In the genomic region with DNA sequence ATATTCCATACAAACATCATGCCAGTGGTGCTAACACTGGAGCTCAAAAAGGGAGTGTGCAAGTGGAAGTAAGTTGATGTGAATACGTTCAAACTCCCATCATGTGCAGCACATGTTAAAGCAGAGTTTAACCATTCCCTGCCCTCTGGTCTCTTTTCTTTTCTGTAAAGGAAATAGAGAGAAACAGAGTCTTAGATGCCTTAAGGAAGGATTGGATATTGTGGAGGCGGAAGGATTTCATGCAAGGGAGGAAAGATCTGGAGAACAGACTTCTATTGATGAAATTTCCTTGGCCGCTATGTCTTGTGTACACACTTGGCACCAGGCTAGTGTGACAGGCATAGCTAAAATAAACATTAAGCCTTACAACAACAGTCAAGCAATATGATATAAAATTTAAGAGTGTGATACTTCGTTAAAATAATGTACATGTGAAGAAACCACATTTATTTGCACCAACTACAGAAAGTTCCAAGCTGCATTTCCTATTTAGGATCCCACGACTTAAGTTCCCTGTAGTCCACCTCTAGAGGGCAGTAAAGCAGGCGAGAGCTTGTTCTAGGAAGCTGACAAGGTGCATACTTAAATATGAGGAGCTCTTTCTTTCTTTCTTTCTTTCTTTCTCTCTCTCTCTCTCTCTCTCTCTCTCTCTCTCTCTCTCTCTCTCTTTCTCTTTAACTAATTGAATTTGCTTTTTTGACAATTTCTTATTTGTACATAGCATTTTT, we compare ENCODE assay signal across 8 mouse cellular contexts.
DNase-seq lines count a peak whose midpoint lies in the region; ATAC-seq and TF ChIP-seq lines count a peak whose summit lies in the region.

No protein-coding gene starts in this region.

- H3K4me2 ChIP-seq in limb, embryonic 14.5 days (replicated peaks; ENCODE audit: low read depth, low read length, severe bottlenecking): no peak overlapping the region

- no peak overlapping the region for H3K27ac ChIP-seq in limb, embryonic 14.5 days (replicated peaks; ENCODE audit: low read depth, low read length)
- H3K27ac ChIP-seq in limb, embryonic 10.5 days: no peak overlapping the region

- H3K4me3 ChIP-seq in limb, embryonic 14.5 days (replicated peaks; ENCODE audit: low read length): no peak overlapping the region
- H3K4me3 ChIP-seq in limb, embryonic 10.5 days: no peak overlapping the region

- no peak for TF ChIP-seq POLR2A in limb, embryonic 14.5 days (IDR thresholded peaks at IDR 0.05; ENCODE audit: borderline replicate concordance, extremely low read depth, insufficient read depth, insufficient read length)
- TF ChIP-seq POLR2A in brain, embryonic 14.5 days (IDR thresholded peaks at IDR 0.05; ENCODE audit: borderline replicate concordance, extremely low read depth, insufficient read depth, insufficient read length, poor library complexity, severe bottlenecking): no peak

- peak; percentile 3 for DNase-seq in adrenal gland, postnatal 25 days
- no peak for DNase-seq in adrenal gland, adult 18-20 months (ENCODE audit: low spot score in 2 of 2)
- peak; percentile 58 for DNase-seq in limb, embryonic 14.5 days (ENCODE audit: low spot score)
- DNase-seq in limb, embryonic 10.5 days (ENCODE audit: low spot score): no peak
- DNase-seq in brain, embryonic 14.5 days (ENCODE audit: low read depth): peak; percentile 94
- peak; percentile 12 to 36 for DNase-seq in layer of hippocampus, postnatal 10 days (ENCODE audit: low spot score in 2 of 2)
- no peak for DNase-seq in thymus, postnatal 0 days (ENCODE audit: low spot score)
- no peak for DNase-seq in urinary bladder, postnatal 14 days (ENCODE audit: low spot score)

- H3K36me3 ChIP-seq in limb, embryonic 14.5 days (ENCODE audit: control insufficient read depth, insufficient read depth, low read length): no peaks in the 10 kb centered on the region
- no peaks in the 10 kb centered on the region for H3K36me3 ChIP-seq in limb, embryonic 10.5 days

- no peak overlapping the region for H3K9ac ChIP-seq in limb, embryonic 14.5 days (ENCODE audit: low read depth, low read length, severe bottlenecking)

- no peaks in the 10 kb centered on the region for H3K4me1 ChIP-seq in limb, embryonic 14.5 days (ENCODE audit: control insufficient read depth, insufficient read depth, low read length)
- H3K4me1 ChIP-seq in limb, embryonic 10.5 days: no peaks in the 10 kb centered on the region

- TF ChIP-seq CTCF in brain, embryonic 14.5 days (IDR thresholded peaks at IDR 0.05; ENCODE audit: borderline replicate concordance, extremely low read depth, insufficient read depth, insufficient read length): peak; percentile 74; the same call in 1 of the 2 replicates

- H3K27me3 ChIP-seq in limb, embryonic 14.5 days (ENCODE audit: control insufficient read depth, insufficient read depth, low read length): no peaks in the 10 kb centered on the region
- no peaks in the 10 kb centered on the region for H3K27me3 ChIP-seq in limb, embryonic 10.5 days (ENCODE audit: low read depth, poor library complexity, severe bottlenecking)

- no peak for ATAC-seq in limb, embryonic 14.5 days (ENCODE audit: low FRiP score, low read depth)

- WGBS in limb, embryonic 14.5 days: 36% methylated on average over 6 of the region's 6 CpGs
- WGBS in limb, embryonic 10.5 days: 43% methylated on average over 6 of the region's 6 CpGs

- H3K9me3 ChIP-seq in limb, embryonic 14.5 days (ENCODE audit: control insufficient read depth, low read length): no peaks in the 10 kb centered on the region
- H3K9me3 ChIP-seq in limb, embryonic 10.5 days (replicated peaks): no peaks in the 10 kb centered on the region

Comparison
In these comparisons a context has a peak if more than half of its experiments do, and no peak if none do; other contexts are left out.
1. DNase-seq: peak in adrenal gland, postnatal 25 days (single experiment), limb, embryonic 14.5 days (single experiment), brain, embryonic 14.5 days (single experiment) and layer of hippocampus, postnatal 10 days (2 of 2); none in adrenal gland, adult 18-20 months (0 of 2), limb, embryonic 10.5 days (single experiment), thymus, postnatal 0 days (single experiment) and urinary bladder, postnatal 14 days (single experiment).